Mouse (Mus musculus) C2C12 (cell line): ENCODE data around the gene Atp11c. TPM values are rescaled to one million over a fixed set of nuclear protein-coding genes. Genes with fewer than 3 reads are reported as not detected.

ENCODE experiments used
- H3K27me3 ChIP-seq: one replicate; pipeline ENCODE4 v1.6.1; 2011; ENCODE audit not compliant: control insufficient read depth, insufficient read depth, insufficient read length
- H3K36me3 ChIP-seq: one replicate; pipeline ENCODE4 v1.6.1; 2011; ENCODE audit not compliant: control insufficient read depth, insufficient read depth
- H3K4me3 ChIP-seq: one replicate; pipeline ENCODE4 v1.5.1; 2011; ENCODE audit warnings: mild to moderate bottlenecking, control low read depth; ENCODE audit not compliant: poor library complexity, insufficient read depth, severe bottlenecking
- H3K79me2 ChIP-seq: one replicate; pipeline ENCODE4 v1.6.1; 2011; ENCODE audit not compliant: control insufficient read depth, insufficient read depth
- H3K79me3 ChIP-seq: one replicate; pipeline ENCODE4 v1.6.1; 2011; ENCODE audit warnings: low read depth, control low read depth
- H3ac ChIP-seq: one replicate; pipeline ENCODE3; 2011; ENCODE audit warnings: low read depth; ENCODE audit not compliant: control insufficient read depth, insufficient read length
- CEBPB ChIP-seq: IDR thresholded peaks from one replicate; pipeline ENCODE4 v1.6.1; 2011; ENCODE audit warnings: low read depth, mild to moderate bottlenecking, control low read depth, moderate library complexity
- CTCF ChIP-seq: IDR thresholded peaks from one replicate; pipeline ENCODE4 v1.5.1; 2011; ENCODE audit not compliant: control insufficient read depth, insufficient read depth, insufficient read length
- FOSL1 ChIP-seq: IDR thresholded peaks from one replicate; pipeline ENCODE4 v1.8.0; 2011; ENCODE audit warnings: mild to moderate bottlenecking, low read length; ENCODE audit not compliant: poor library complexity, insufficient read depth, severe bottlenecking
- MAX ChIP-seq: IDR thresholded peaks from one replicate; pipeline ENCODE4 v1.6.1; 2011; ENCODE audit warnings: mild to moderate bottlenecking, control low read depth
- MYOD1 ChIP-seq: IDR thresholded peaks from one replicate; pipeline ENCODE4 v1.6.1; 2011; ENCODE audit warnings: low read depth; ENCODE audit not compliant: control insufficient read depth, insufficient read length
- MYOG ChIP-seq: IDR thresholded peaks from one replicate; pipeline ENCODE4 v1.6.1; 2011; ENCODE audit not compliant: control insufficient read depth, insufficient read length; ENCODE audit errors: extremely low read depth
- USF1 ChIP-seq: IDR thresholded peaks from one replicate; pipeline ENCODE4 v1.6.1; 2011; ENCODE audit warnings: low read depth, mild to moderate bottlenecking, control low read depth, moderate library complexity
- microRNA-seq: library from miRNA; unstranded; fragments of <30 nt; microRNA quantifications from one replicate; pipeline ENCODE4, GENCODE M21; 2019; ENCODE audit warnings: borderline microRNAs expressed
- polyA plus RNA-seq: library from polyadenylated mRNA; unstranded; fragments of >200 nt; fragmentation: generic; extraction: Trizol; gene quantifications from one replicate; pipeline ENCODE4 v1.2.1, GENCODE M21; 2012; ENCODE audit warnings: missing spikeins

The Atp11c gene
- polyA plus RNA-seq, 1 experiment: 2.0 TPM

- H3K79me3 ChIP-seq: no peaks in the 10 kb centered on the region
- no peak for TF ChIP-seq CEBPB
- TF ChIP-seq CTCF: no peak
- no peak for TF ChIP-seq FOSL1
- no peak for TF ChIP-seq MAX
- no peak for TF ChIP-seq MYOD1
- TF ChIP-seq USF1: no peak
- no peak for TF ChIP-seq MYOG
- no peaks in the 10 kb centered on the region for H3K36me3 ChIP-seq
- H3K79me2 ChIP-seq: no peaks in the 10 kb centered on the region
- H3K4me3 ChIP-seq: no peak overlapping the region
- no peak overlapping the region for H3ac ChIP-seq
- H3K27me3 ChIP-seq: no peaks in the 10 kb centered on the region
Measured at GRCm38 (mm10) chrX:60292335-60292734, 300.2 kb downstream of the Atp11c start.

GRCm38 (mm10) chrX:60255346-60255745 is 337.2 kb downstream of the Atp11c start:
- no peaks in the 10 kb centered on the region for H3K36me3 ChIP-seq
- TF ChIP-seq FOSL1: no peak
- H3K4me3 ChIP-seq: no peak overlapping the region

GRCm38 (mm10) chrX:60187726-60188125 is 404.8 kb downstream of the Atp11c start:
- no peaks in the 10 kb centered on the region for H3K79me2 ChIP-seq

More at GRCm38 (mm10) chrX:60255346-60255745, 337.2 kb downstream of the Atp11c start:
- Histone ChIP-seq H3K79me3 (no peaks in the 10 kb centered on the region), H3ac (no peak overlapping the region), H3K79me2 (no peaks in the 10 kb centered on the region), H3K27me3 (no peaks in the 10 kb centered on the region)

GRCm38 (mm10) chrX:60182611-60183010 is 409.9 kb downstream of the Atp11c start:
- Histone ChIP-seq H3K79me3 (no peaks in the 10 kb centered on the region), H3K79me2 (no peaks in the 10 kb centered on the region), H3ac (no peak overlapping the region), H3K27me3 (peaks cover 3% of the 10 kb centered on the region), H3K4me3 (no peak overlapping the region), H3K36me3 (no peaks in the 10 kb centered on the region)
- TF ChIP-seq FOSL1 (no peak), MYOD1 (no peak), MAX (no peak), CEBPB (no peak), MYOG (no peak), CTCF (no peak), USF1 (no peak)

More at GRCm38 (mm10) chrX:60187726-60188125, 404.8 kb downstream of the Atp11c start:
- Histone ChIP-seq H3K27me3 (no peaks in the 10 kb centered on the region), H3ac (no peak overlapping the region), H3K79me3 (no peaks in the 10 kb centered on the region), H3K4me3 (no peak overlapping the region), H3K36me3 (no peaks in the 10 kb centered on the region)
- TF ChIP-seq MAX (no peak), FOSL1 (no peak), MYOG (no peak)

- Histone ChIP-seq H3K79me3 (no peaks in the 10 kb centered on the region), H3K27me3 (peaks cover 3% of the 10 kb centered on the region), H3ac (no peak within 1 kb of the TSS), H3K79me2 (no peaks in the 10 kb centered on the region), H3K36me3 (no peaks in the 10 kb centered on the region), H3K4me3 (no peak within 1 kb of the TSS)
- no peak for TF ChIP-seq CTCF
- no peak for TF ChIP-seq MAX
- TF ChIP-seq MYOD1: no peak
- no peak for TF ChIP-seq USF1
- TF ChIP-seq FOSL1: no peak
- TF ChIP-seq MYOG: no peak
- no peak for TF ChIP-seq CEBPB
Measured at GRCm38 (mm10) chrX:60178744-60179458, 413.6 kb downstream of the Atp11c start, which contains the start of gene Mcf2. Mcf2 (minus strand) TSS chrX:60179089.

GRCm38 (mm10) chrX:60178025-60178743 is 414.3 kb downstream of the Atp11c start:
- Histone ChIP-seq H3K79me2 (no peaks in the 10 kb centered on the region), H3K36me3 (no peaks in the 10 kb centered on the region), H3K4me3 (no peak overlapping the region), H3ac (no peak overlapping the region), H3K27me3 (peaks cover 3% of the 10 kb centered on the region), H3K79me3 (no peaks in the 10 kb centered on the region)
- TF ChIP-seq CTCF: no peak
- TF ChIP-seq CEBPB: no peak
- no peak for TF ChIP-seq MYOD1
- no peak for TF ChIP-seq MYOG
- no peak for TF ChIP-seq MAX
- no peak for TF ChIP-seq FOSL1
- no peak for TF ChIP-seq USF1

Small RNA genes within 50 kb of the gene (microRNA-seq; reads per million reads assigned to microRNA genes)
- gene Mir505: 28.5 reads per million, percentile 65 among the genes with 10 or more reads in this experiment

Other genes with a start within 250 kb of the Atp11c start
- not detected for gene Gm7073, start 53.4 kb downstream of the Atp11c start, polyA plus RNA-seq